Comparison of ENCODE assay signal across 8 mouse cellular contexts in genomic region chr19:47291307-47292080, GRCm38 (mm10).
DNase-seq lines count a peak whose midpoint lies in the region; ATAC-seq and TF ChIP-seq lines count a peak whose summit lies in the region.

No protein-coding gene starts in this region.

- H3K4me3 ChIP-seq in cerebellum, adult 2 months (replicated peaks; ENCODE audit: insufficient read depth, low read depth, low read length), result no peak overlapping the region
- no peak overlapping the region for H3K4me3 ChIP-seq in heart, postnatal 0 days (ENCODE audit: low read depth, low read length)
- H3K4me3 ChIP-seq in limb, embryonic 12.5 days (replicated peaks), result no peak overlapping the region

- peaks cover 21% of the 10 kb centered on the region for H3K36me3 ChIP-seq in heart, postnatal 0 days (replicated peaks; ENCODE audit: control insufficient read depth, insufficient read depth, low read length)
- peaks cover 70% of the 10 kb centered on the region for H3K36me3 ChIP-seq in limb, embryonic 12.5 days

- no peak overlapping the region for H3K4me2 ChIP-seq in heart, postnatal 0 days (ENCODE audit: low read depth, low read length)
- peak overlapping the region; percentile 1; the same call in 1 of the 2 replicates for H3K4me2 ChIP-seq in limb, embryonic 12.5 days

- no peaks in the 10 kb centered on the region for H3K27me3 ChIP-seq in cerebellum, adult 2 months (ENCODE audit: control insufficient read depth, insufficient read depth, low read length)
- no peaks in the 10 kb centered on the region for H3K27me3 ChIP-seq in heart, postnatal 0 days (ENCODE audit: control insufficient read depth, insufficient read depth, low read length)
- no peaks in the 10 kb centered on the region for H3K27me3 ChIP-seq in limb, embryonic 12.5 days

- H3K27ac ChIP-seq in cerebellum, adult 2 months (ENCODE audit: insufficient read depth, low read length), result 0 out of 2 replicates have a peak overlapping the region, but pooled peaks have one; percentile 16
- peak overlapping the region; percentile 64 for H3K27ac ChIP-seq in heart, postnatal 0 days (ENCODE audit: low read depth)
- H3K27ac ChIP-seq in limb, embryonic 12.5 days, result peak overlapping the region; percentile 69

- no peak for TF ChIP-seq CTCF in cerebellum, adult 2 months (IDR thresholded peaks at IDR 0.05; ENCODE audit: borderline replicate concordance, insufficient read depth, low read depth, low read length)
- TF ChIP-seq CTCF in heart, postnatal 0 days (IDR thresholded peaks at IDR 0.05; ENCODE audit: low read depth), result no peak

- H3K9me3 ChIP-seq in heart, postnatal 0 days (replicated peaks; ENCODE audit: control insufficient read depth, low read length), result no peaks in the 10 kb centered on the region
- no peaks in the 10 kb centered on the region for H3K9me3 ChIP-seq in limb, embryonic 12.5 days

- H3K4me1 ChIP-seq in cerebellum, adult 2 months (ENCODE audit: control insufficient read depth, insufficient read depth, low read length), result peaks cover 35% of the 10 kb centered on the region
- H3K4me1 ChIP-seq in heart, postnatal 0 days (ENCODE audit: control insufficient read depth, insufficient read depth), result peaks cover 28% of the 10 kb centered on the region
- H3K4me1 ChIP-seq in limb, embryonic 12.5 days (replicated peaks), result peaks cover 43% of the 10 kb centered on the region

- TF ChIP-seq EP300 in heart, postnatal 0 days (IDR thresholded peaks at IDR 0.05; ENCODE audit: low read depth), result no peak

- no peak overlapping the region for H3K9ac ChIP-seq in heart, postnatal 0 days (replicated peaks; ENCODE audit: low read depth, low read length)
- no peak overlapping the region; the same call in 1 of the 2 replicates for H3K9ac ChIP-seq in limb, embryonic 12.5 days (replicated peaks)

- TF ChIP-seq POLR2A in cerebellum, adult 2 months (IDR thresholded peaks at IDR 0.05; ENCODE audit: borderline replicate concordance, insufficient read depth, low read length), result no peak

- peak; percentile 61 for ATAC-seq in heart, postnatal 0 days (ENCODE audit: insufficient read depth, low read depth)
- ATAC-seq in limb, embryonic 12.5 days (ENCODE audit: insufficient number of reproducible peaks, insufficient read depth, low FRiP score, low TSS enrichment, low read depth), result 0 out of 2 replicates have a peak, but pooled peaks have one; percentile 27

- no peak for DNase-seq in cerebellum, adult 2 months
- no peak for DNase-seq in cerebellum, adult 8-10 months
- peak; percentile 74 for DNase-seq in MN1 (ENCODE audit: low spot score)
- DNase-seq in heart, postnatal 0 days (ENCODE audit: low spot score), result no peak
- no peak for DNase-seq in adrenal gland, postnatal 4 days (ENCODE audit: low spot score in 2 of 2)
- DNase-seq in ovary, postnatal 36 days (ENCODE audit: low spot score), result no peak
- no peak for DNase-seq in cerebellum, adult 9-10 months

- WGBS in cerebellum, adult 2 months, result 75% methylated on average over 7 of the region's 7 CpGs
- WGBS in heart, postnatal 0 days, result 59% methylated on average over 7 of the region's 7 CpGs
- 23% methylated on average over 7 of the region's 7 CpGs for WGBS in limb, embryonic 12.5 days

Comparison
In these comparisons a context has a peak if more than half of its experiments do, and no peak if none do; other contexts are left out.
1. H3K27ac ChIP-seq: peak in every context shown above with its lines; median percentile 69 in limb, embryonic 12.5 days; 64 in heart, postnatal 0 days; 16 in cerebellum, adult 2 months.